Mouse (Mus musculus) large intestine, adult 2 months (tissue): ENCODE measurements around the gene Fli1. TPM values are rescaled to one million over a fixed set of nuclear protein-coding genes. Genes with fewer than 3 reads are reported as not detected.

Experiments used
- DNase-seq: peaks from one replicate; pipeline ENCODE4 v3.0.0-alpha.2; 2012; ENCODE audit warnings: low read depth, low spot score
- WGBS: fragments of 180-500 bp; shearing (Covaris S2); methylation state at CpG from one replicate; pipeline ENCODE4 v1.1.7; 2018; 5-methylcytosine and 5-hydroxymethylcytosine counted together
- polyA plus RNA-seq: library from polyadenylated mRNA; depleted of rRNA; stranded (reverse); fragments of >200 nt; gene quantifications from 2 replicates; pipeline ENCODE4 v1.2.3, GENCODE M21; 2012

Gene Fli1
- polyA plus RNA-seq, 1 experiment = 2.2 TPM

- 75% methylated on average over 7 of the region's 7 CpGs for WGBS
- DNase-seq = no peak
Measured at GRCm38 (mm10) chr9:32556313-32556712, 13.7 kb upstream of the Fli1 start.

- no peak for DNase-seq
- 88% methylated on average over 3 of the region's 3 CpGs for WGBS
Measured at GRCm38 (mm10) chr9:32555279-32555678, 12.6 kb upstream of the Fli1 start.

DNA sequence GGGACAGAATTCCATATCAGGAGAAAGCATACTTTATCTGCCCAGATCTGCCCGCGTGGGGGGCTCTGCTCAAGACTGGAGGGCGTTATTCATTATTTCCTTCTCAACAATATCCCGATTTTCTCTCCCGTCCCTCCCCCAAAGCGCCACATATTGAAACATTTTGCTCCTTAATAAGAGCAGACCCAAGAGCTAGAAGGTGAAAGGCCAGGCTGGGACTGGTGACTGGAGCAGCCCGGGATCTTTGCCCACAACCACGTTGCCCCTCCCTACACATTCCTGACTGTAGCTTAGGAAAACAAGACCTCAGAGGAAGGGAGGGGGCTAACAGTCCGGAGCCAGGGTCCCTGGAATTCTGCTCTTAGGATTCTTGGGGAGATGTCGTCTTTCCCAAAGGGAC is 7.9 kb upstream of the Fli1 start:
- 29% methylated on average over 10 of the region's 10 CpGs for WGBS
- no peak for DNase-seq

GRCm38 (mm10) chr9:32549462-32550384 is 7.1 kb upstream of the Fli1 start:
- no peak for DNase-seq

DNA sequence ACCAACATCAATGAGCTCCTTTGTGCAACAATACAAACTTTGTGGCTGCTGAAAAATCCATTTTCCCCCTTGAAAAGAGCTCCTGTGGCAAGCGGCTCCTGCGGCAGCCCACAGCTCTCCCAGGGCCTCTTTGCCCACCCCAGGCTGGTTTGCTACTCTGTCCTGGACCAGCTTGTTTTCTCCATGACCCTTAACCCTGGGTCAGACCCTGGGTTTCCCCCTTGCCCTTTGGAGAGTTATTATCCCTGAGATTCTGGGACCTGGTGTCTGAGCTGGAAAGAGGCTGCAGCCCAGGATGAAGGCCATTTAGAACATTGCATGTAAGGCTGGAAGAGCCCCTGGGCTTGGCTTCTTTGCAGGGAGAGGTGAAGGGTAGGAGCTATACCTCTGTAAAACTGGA is 4.1 kb upstream of the Fli1 start:
- 79% methylated on average over 2 of the region's 2 CpGs for WGBS
- no peak for DNase-seq

More at GRCm38 (mm10) chr9:32549462-32550384, 7.1 kb upstream of the Fli1 start:
- 43% methylated on average over 6 of the region's 6 CpGs for WGBS

DNA sequence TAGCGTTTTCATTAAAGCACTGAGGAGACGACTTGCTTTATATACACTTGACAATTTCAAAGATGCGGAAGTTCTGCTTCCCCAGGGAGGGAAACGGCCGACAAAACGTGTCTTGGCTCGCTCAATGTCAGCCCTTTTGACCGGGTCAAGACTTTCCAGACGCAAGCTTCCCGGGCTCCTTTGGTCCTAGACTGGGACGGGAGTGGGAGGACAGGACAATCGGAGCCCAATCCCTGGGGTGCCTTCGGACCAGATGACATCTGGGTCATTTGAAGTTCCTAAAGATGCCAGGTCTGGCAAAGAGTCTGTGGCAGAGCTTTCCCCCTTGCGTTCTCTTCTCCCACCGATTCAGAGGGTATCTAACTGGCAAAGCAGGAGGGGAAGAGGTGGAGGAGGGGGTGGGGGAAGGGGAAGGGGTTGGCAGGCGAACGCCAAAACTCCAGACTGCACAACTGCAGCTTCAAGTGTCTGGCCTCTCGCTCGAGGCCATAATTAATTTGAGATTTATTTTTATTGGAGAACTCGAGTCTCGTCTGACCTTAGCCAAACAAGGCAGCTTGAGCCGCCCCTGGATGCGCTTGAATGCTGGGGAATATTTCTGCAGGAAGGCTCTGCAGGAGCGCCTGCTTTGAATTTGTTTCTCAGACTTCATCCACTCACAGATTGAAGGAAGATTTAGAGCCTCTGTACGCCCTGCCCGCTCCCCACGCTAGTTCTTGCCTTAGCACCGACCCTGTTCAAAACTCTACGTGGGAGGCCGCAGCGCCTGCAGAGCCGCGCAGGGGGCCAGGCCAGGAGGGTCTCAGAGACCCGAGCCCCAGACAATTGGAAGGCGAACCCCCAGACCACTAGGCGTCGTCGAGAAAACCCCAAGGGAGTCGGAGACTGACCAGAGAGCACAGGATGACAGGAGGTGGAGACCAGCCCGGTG is 2.3 kb upstream of the Fli1 start:
- no peak for DNase-seq
- WGBS = 13% methylated on average over 40 of the region's 40 CpGs

GRCm38 (mm10) chr9:32543923-32544575 is 1.4 kb upstream of the Fli1 start:
- 33% methylated on average over 8 of the region's 8 CpGs for WGBS
- no peak for DNase-seq

- 8% methylated on average over 18 of the region's 18 CpGs for WGBS
- no peak for DNase-seq
Measured at GRCm38 (mm10) chr9:32543040-32543581, 450 bp upstream of the Fli1 start.

- WGBS = 2% methylated on average over 30 of the region's 30 CpGs
Measured at GRCm38 (mm10) chr9:32541223-32541901, 1.3 kb downstream of the Fli1 start.

GRCm38 (mm10) chr9:32540406-32541222 is 2.0 kb downstream of the Fli1 start:
- WGBS = 2% methylated on average over 68 of the region's 70 CpGs
- no peak for DNase-seq

More at GRCm38 (mm10) chr9:32541223-32541901, 1.3 kb downstream of the Fli1 start:
- DNase-seq = no peak

GRCm38 (mm10) chr9:32540061-32540405 is 2.6 kb downstream of the Fli1 start:
- 8% methylated on average over 13 of the region's 13 CpGs for WGBS
- DNase-seq = no peak

DNA sequence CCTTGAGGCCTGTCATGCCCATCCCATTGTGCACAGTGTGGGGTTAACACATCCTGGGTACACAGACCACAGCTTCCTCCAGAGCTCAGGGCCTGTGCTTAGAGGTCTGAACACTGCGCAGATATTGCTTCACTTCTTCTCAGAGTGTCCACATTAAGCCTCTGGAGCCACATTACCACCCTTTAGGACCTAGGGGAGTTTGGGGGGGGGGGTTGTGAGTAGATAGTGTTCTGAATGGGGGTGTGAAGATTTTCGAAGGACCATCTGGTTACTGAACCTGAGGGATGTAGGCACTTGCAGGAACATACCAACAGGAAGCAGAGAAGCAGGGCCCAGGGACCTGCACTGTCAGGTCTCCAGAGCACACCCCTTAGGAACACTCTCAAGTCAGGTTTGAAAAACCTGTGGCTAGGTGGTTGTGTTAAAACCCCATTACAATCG is 3.3 kb downstream of the Fli1 start:
- DNase-seq = no peak
- 55% methylated on average over 3 of the region's 3 CpGs for WGBS

GRCm38 (mm10) chr9:32538124-32538523 is 4.5 kb downstream of the Fli1 start:
- no peak for DNase-seq

GRCm38 (mm10) chr9:32537706-32538105 is 5.0 kb downstream of the Fli1 start:
- no peak for DNase-seq
- 67% methylated on average over 6 of the region's 6 CpGs for WGBS

More at GRCm38 (mm10) chr9:32538124-32538523, 4.5 kb downstream of the Fli1 start:
- 66% methylated on average over 5 of the region's 5 CpGs for WGBS

- no peak for DNase-seq
- 45% methylated on average over 2 of the region's 2 CpGs for WGBS
Measured at GRCm38 (mm10) chr9:32535201-32535955, 7.3 kb downstream of the Fli1 start.

DNA sequence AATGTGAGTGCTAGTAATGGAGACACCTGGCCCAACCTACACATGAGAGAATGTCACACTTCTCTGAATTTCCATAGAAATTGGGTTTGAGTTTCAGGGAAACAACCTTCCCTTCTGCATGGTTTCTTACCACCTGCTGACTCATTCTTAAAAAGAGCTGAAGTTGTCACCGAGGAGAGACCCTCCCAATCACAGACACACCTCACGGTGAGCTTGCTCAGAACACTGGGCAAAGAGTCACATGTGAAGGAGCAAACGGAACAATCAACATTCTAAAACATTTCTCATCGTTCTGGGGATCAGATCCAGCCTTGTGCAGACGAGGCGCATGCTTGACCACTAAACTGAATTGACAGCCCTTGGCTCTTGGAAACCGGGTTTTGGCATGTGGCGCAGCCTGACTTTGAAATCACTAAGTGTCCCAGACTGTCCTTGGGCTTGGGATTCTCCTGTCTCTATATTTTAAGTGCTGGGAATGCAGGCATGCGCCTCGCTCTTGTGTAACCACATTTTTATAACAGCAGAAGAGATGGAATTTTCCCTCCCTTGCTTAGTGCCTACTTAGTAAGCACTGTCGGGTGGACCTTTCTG is 8.5 kb downstream of the Fli1 start:
- no peak for DNase-seq
- 67% methylated on average over 11 of the region's 11 CpGs for whole genome bisulfite sequencing

GRCm38 (mm10) chr9:32531588-32531987 is 11.1 kb downstream of the Fli1 start:
- DNase-seq = no peak
- WGBS = 82% methylated on average over 4 of the region's 4 CpGs
